Mouse (Mus musculus): ENCODE measurements around the gene Vdr.
"Not testable (repeated sequence)": the region's sequence is repeated elsewhere in the genome, so short reads cannot be mapped to it uniquely, and the experiment has no call there.

The Vdr gene

DNA sequence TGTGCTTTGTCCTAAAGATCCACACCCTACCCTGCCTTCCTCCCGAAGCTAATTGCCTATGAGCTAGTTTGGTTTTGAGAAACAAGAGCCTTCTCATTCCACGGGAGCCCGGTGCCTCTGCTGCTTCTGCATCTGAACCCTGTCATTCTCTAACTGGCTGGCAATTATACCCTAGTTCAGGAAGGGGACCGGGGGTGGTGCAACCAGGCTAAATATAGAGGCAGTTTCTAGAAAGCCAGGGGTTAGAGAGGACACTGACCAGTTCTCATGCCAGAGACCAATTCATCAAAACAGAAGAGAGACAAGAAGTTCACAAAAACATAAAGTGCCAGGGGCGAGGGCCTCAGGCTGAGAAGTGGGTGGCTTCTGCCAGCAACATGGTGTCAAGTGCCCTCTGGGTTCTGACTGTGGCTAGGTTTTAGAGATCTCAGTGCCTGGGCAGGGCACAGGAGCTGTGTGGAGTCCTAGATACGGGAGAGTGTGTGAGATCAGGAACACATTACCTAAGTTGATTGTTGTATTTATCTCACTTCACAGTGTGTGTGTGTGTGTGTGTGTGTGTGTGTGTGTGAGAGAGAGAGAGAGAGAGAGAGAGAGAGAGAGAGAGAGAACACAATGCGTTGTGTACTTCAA, 31.6 kb downstream of the Vdr start:
- no peak for DNase-seq (ENCODE audit: low spot score)

GRCm38 (mm10) chr15:97875784-97876183, 34.6 kb downstream of the Vdr start:
- DNase-seq (ENCODE audit: low spot score): no peak

DNA sequence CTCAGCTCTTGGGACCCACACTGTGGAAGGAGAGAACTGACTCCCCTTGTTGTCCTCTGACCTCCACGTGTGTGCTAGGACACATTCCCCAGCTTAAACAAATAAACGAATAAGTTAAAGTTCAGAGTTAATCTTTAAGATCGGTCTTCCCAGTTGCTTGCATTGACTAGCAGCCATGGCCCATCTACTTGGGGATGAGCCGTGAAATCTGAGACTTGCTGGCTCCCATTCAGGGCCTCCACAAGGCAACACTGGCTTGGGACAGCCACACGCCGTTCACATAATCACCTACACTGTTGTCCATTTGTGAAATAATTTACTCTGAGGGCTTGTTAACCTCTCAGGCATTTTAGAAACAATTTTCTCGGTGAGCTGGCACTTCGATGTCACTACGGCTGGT, 36.7 kb downstream of the Vdr start:
- no peak for DNase-seq (ENCODE audit: low spot score)

GRCm38 (mm10) chr15:97872161-97872560, 38.3 kb downstream of the Vdr start:
- peak; percentile 40 for DNase-seq (ENCODE audit: low spot score)

- DNase-seq (ENCODE audit: low spot score): no peak
Observed at GRCm38 (mm10) chr15:97871055-97872030, 39.1 kb downstream of the Vdr start.

DNA sequence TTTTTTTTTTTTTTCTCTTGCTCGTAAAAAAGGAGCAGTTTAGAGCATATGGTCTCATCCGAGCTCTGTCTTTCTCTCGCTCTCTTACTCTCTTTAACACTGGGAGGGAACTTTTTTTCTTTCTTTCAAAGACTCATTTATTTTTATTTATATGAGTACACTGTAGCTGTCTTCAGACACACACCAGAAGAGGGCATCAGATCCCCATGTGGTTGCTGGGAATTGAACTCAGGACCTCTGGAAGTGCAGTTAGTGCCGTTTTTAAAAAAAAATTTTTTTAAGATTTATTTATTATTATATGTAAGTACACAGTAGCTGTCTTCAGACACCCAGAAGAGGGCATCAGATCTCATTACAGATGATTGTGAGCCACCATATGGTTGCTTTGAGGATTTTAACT, 40.3 kb downstream of the Vdr start:
- DNase-seq (ENCODE audit: low spot score): not testable (repeated sequence)

- DNase-seq (ENCODE audit: low spot score): no peak
Observed at GRCm38 (mm10) chr15:97868985-97869384, 41.4 kb downstream of the Vdr start.

GRCm38 (mm10) chr15:97865988-97866387, 44.4 kb downstream of the Vdr start:
- no peak for DNase-seq (ENCODE audit: low spot score)

DNA sequence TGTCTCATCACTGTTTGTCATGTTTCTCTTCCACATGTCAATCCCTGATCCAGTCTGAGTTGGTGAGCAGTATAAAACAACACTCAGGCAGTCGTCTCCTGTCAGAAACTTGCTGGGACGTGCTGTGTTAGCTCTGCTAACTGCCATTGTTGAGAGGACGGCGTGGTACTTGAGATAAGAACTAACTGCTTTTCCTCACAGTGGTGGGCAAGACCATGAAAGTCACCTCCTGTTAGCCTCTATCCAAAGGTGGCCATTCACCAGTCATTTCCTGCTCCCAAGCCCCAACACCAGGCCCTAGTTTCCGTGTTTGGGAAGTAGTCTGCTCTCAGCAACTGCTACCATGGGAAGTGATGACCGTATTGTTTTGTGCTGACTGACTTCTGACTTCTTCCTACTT, 45.3 kb downstream of the Vdr start:
- no peak for DNase-seq (ENCODE audit: low spot score)

GRCm38 (mm10) chr15:97864361-97865045, 45.9 kb downstream of the Vdr start:
- DNase-seq (ENCODE audit: low spot score): no peak

DNA sequence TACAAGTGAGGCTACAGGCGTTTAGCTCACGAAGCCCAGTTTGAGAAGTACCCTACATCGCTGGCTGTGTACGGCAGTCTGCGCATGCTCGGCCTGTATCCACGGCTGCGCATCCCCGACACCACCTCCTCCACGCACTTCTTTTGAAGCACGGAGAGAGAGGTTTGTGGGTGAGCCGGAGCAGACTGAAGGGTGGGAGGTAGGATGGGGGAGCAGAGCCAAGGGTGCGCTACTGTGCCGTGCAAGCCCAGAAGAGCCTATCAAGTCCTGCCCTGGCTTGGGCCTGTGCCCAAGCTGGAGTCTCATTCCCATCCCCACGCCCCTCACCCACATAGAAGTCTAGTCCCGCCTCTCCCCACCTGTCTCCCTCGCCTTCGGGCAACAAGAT, 46.9 kb downstream of the Vdr start:
- DNase-seq (ENCODE audit: low spot score): no peak

DNA sequence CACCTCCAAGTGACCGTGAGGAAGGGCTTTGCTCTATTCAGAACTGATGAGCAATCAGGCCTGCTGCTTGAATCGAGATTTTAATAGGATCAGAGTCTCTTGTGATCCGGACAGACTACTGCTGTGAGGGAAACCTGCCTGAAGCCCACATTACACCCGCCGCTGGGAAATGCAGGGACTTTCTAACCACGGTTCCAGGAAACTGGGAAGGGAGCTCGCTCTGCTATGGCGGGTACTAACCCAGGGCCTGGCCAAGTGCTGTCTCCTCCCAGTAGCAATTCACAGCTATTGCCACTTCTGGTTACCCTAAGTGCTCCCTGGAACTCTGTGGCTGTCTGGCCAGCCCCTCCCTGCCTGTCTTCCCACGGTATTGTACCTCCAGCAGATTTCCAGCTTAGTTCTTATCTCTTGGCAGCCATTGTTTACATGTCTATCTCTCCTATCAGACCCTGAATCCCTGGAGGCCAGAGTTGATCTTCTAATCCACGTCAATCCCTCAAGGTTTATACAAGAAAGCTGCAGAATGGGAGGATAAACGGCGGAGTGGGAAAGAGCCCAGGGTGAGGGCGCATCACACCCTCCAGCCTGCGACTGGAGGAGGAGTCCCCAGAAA, 47.4 kb downstream of the Vdr start:
- DNase-seq (ENCODE audit: low spot score): no peak

- no peak for DNase-seq (ENCODE audit: low spot score)
Observed at GRCm38 (mm10) chr15:97860353-97860752, 50.1 kb downstream of the Vdr start.

GRCm38 (mm10) chr15:97858431-97858830, 52.0 kb downstream of the Vdr start:
- DNase-seq (ENCODE audit: low spot score): no peak

GRCm38 (mm10) chr15:97854551-97854950, 55.9 kb downstream of the Vdr start:
- no peak for DNase-seq (ENCODE audit: low spot score)

- no peak for DNase-seq (ENCODE audit: low spot score)
Observed at GRCm38 (mm10) chr15:97854059-97854458, 56.4 kb downstream of the Vdr start.

- DNase-seq (ENCODE audit: low spot score): no peak
Observed at GRCm38 (mm10) chr15:97852291-97852690, 58.1 kb downstream of the Vdr start.

DNA sequence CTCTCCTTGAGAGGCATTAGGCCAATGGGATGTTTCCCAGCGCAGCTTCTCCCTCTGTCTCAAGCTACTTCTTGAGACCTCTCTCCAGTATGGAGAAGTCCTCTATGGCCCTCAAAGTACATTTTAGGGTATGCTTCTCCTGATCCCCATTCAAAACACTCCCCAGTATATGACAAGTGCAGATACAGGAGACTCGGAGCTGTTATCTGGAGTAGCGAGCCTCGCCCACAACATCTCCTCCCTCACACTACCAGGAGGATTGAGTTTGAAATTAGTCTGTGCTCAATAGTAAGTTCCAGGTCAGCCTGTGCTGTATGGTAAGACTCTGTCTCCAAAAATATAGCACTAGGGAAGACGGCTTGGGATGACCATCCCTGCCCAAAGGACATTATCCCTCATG, 59.4 kb downstream of the Vdr start:
- no peak for DNase-seq (ENCODE audit: low spot score)

DNA sequence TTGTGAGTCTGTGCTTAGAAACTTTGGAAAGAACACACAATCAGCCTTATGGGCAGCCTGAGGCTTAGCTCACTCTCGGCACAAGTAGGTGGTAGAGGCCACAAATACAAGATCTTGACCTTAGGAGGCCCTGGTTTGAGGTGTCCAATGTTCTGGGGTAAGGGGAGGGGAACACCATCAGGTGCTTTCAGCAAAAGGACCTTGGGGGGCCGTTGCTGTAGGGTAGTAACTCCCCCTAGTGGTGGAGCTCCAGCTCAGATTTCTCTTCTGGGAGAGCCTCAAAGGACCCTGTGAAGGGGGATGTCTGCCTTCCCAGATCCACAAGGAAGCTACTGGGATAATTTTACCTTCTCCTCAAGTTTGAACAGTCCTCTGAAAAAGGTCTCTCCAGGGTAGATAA, 60.0 kb downstream of the Vdr start:
- DNase-seq (ENCODE audit: low spot score): no peak

GRCm38 (mm10) chr15:97849116-97849911, 61.1 kb downstream of the Vdr start:
- DNase-seq (ENCODE audit: low spot score): peak; percentile 96

- DNase-seq (ENCODE audit: low spot score): no peak
Observed at GRCm38 (mm10) chr15:97847866-97848265, 62.6 kb downstream of the Vdr start.

- DNase-seq (ENCODE audit: low spot score): no peak
Observed at GRCm38 (mm10) chr15:97847285-97847684, 63.1 kb downstream of the Vdr start.
